Mouse (Mus musculus) cerebellum, adult 11-12 months (tissue): ENCODE results near the gene Fuz.
"Not testable (repeated sequence)": the region's sequence is repeated elsewhere in the genome, so short reads cannot be mapped to it uniquely, and the experiment has no call there.

ENCODE experiments used
- DNase-seq: peaks from one replicate; pipeline ENCODE4 v3.0.0; 2022

Gene Fuz

GRCm38 (mm10) chr7:44860576-44861428 lies 35.1 kb upstream of the Fuz start:
- peak; percentile 68 for DNase-seq

GRCm38 (mm10) chr7:44861429-44861816 lies 34.5 kb upstream of the Fuz start:
- DNase-seq: peak; percentile 64

GRCm38 (mm10) chr7:44862434-44862833 lies 33.4 kb upstream of the Fuz start:
- DNase-seq: no peak

GRCm38 (mm10) chr7:44863210-44863609 lies 32.7 kb upstream of the Fuz start:
- DNase-seq: peak; percentile 52

GRCm38 (mm10) chr7:44863982-44864494 lies 31.8 kb upstream of the Fuz start:
- DNase-seq: no peak

- peak; percentile 69 for DNase-seq
Observed at GRCm38 (mm10) chr7:44864595-44865542, 31.0 kb upstream of the Fuz start.

GRCm38 (mm10) chr7:44866276-44867009 lies 29.4 kb upstream of the Fuz start:
- DNase-seq: peak; percentile 75

GRCm38 (mm10) chr7:44867010-44867702 lies 28.7 kb upstream of the Fuz start:
- DNase-seq: peak; percentile 69

- peak; percentile 52 for DNase-seq
Observed at GRCm38 (mm10) chr7:44867802-44868201, 28.1 kb upstream of the Fuz start.

- peak; percentile 59 for DNase-seq
Observed at GRCm38 (mm10) chr7:44868465-44868864, 27.4 kb upstream of the Fuz start.

GRCm38 (mm10) chr7:44868919-44869696 lies 26.8 kb upstream of the Fuz start:
- peak; percentile 81 for DNase-seq

- DNase-seq: peak; percentile 99
Observed at GRCm38 (mm10) chr7:44869697-44870528, 26.0 kb upstream of the Fuz start, which contains the start of gene Ptov1. TSS of gene Ptov1 (minus strand) at chr7:44869788.

- DNase-seq: peak; percentile 58
Observed at GRCm38 (mm10) chr7:44870614-44871013, 25.3 kb upstream of the Fuz start.

GRCm38 (mm10) chr7:44871181-44871580 lies 24.7 kb upstream of the Fuz start:
- DNase-seq: peak; percentile 44

GRCm38 (mm10) chr7:44871774-44872173 lies 24.1 kb upstream of the Fuz start:
- not testable (repeated sequence) for DNase-seq

GRCm38 (mm10) chr7:44877833-44878232 lies 18.0 kb upstream of the Fuz start:
- DNase-seq: no peak

GRCm38 (mm10) chr7:44883036-44883435 lies 12.8 kb upstream of the Fuz start:
- no peak for DNase-seq

- no peak for DNase-seq
Observed at GRCm38 (mm10) chr7:44884637-44885036, 11.2 kb upstream of the Fuz start.

GRCm38 (mm10) chr7:44886964-44887363 lies 8.9 kb upstream of the Fuz start:
- DNase-seq: no peak
